Mouse (Mus musculus) brain, adult 2 months (tissue): Measurements from ENCODE around the gene Pkn1.
A peak's percentile ranks its signal among the peaks of the same experiment; 100 is the strongest.

Experiments used
- DNase-seq: peaks from one replicate; pipeline ENCODE4 v3.0.0; 2011; ENCODE audit warnings: low read depth, low spot score

Pkn1 gene

GRCm38 (mm10) chr8:83698661-83699453 lies at the start of gene Pkn1:
Gene Pkn1 (minus strand): TSS chr8:83699179.
- peak; percentile 89 for DNase-seq

DNA sequence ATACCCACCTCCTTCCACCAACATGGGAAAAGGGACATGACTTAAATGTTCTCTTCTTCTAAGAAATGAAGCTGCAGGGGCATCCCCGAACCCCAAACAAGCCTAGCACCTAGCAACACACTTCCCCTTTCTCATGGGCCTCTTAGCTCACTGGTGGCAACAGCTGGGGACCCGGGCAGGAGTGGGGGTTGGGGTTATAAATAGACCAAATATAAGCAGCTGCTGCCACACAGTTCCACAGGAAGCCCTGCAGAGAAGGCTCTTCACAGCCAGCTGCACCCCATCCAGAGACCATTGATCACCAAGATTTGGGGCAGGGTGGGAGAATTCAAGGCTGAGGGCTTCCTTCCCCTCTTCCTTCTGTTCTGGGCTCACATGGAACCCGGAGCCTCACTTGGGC lies 49.7 kb upstream of the Pkn1 start:
- DNase-seq = peak; percentile 43

GRCm38 (mm10) chr8:83747661-83748346 lies 48.8 kb upstream of the Pkn1 start:
- DNase-seq = peak; percentile 74

- no peak for DNase-seq
Measured at GRCm38 (mm10) chr8:83744070-83744469, 45.1 kb upstream of the Pkn1 start.

DNA sequence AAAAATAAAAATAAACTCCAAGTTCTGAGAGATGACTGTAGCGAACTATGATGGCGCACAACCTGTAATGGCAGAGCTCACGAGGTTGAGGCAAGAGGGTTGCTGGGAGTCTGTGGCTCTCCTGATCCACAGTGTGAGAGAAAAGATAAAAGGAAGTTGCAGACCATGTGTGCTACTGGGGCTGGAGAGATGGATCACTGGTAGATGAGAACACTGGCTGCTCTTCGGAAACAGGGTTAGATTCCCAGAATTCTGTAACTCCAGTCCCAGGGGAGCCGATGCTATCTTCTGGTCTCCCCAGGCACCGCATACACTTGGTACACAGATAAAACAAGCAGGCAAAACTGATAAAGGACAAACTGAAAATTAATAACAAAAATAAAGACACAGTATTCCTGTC lies 44.0 kb upstream of the Pkn1 start:
- no peak for DNase-seq

DNA sequence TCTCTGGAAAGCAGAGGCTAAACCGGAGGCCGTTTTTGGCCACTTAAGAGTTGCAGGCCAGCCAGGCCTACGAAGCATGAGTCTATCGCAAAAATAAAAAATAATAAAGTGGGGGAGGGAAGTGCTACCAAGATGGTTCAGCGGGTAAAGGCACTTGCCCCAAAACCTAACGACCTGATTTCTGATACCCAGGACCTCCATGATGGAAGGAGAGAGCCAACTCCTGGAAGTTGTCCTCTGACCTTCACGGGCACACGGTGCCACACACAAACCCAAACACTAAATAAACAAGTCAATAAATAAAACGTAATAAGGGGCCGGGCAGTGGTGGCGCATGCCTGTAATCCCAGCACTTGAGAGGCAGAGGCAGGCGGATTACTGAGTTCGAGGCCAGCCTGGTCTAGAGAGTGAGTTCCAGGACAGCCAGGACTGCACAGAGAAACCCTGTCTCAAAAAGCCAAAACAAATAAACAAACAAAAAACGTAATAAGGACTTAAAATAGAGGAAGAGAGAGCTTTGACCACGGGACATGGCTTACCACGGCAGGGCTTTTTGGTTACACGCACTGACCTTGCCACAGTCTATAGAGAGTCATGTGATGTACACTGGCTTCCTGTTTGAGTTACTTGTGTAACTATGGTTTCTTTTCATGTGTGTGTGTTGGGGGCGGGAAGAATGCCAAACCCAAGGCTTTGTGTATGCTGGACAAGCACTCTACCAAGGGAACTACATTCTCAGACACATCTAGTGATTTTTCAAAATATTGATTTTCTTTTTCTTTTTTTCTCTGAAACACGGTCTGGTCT lies 43.1 kb upstream of the Pkn1 start:
- DNase-seq = no peak

DNA sequence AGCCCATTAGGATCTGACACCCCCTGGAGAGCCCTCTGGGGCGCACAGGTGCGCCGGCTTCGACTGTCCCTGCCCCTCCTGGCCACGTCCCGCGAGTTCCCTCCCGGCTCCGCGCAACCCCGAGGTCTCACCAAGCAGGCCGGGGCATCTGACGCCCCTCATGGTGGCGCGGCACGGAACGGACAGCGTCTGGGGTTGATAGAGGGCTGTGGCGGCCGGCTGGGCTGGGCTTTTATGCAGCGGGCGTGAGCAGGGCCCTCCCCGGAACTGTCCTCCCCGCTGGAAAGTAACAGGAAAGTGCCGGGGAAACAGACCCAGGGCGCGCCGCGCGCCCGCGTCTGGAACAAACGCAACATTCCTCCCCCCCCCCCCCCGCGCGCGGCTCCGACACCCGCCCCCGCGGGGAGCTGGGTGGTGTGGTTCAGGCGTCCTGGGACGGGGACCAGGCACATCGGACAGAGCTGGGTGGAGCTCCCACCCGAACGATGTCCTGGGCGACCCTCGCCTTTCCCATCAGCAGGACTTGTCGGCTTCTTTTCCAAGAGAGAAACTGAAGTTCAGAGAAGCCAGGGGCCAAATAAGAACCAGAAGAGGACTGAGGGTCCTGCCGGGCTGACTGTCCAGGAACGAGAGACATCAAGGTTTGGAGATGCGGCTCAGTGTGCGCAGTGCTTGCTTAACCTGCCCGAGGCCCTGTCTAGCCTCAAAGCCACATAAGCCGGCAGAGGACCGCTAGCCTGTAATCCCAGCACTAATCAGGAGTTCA lies 42.2 kb upstream of the Pkn1 start, which contains the start of gene Adgre5:
Gene Adgre5, minus strand, starts transcription at position 351 of the 766 bp plus-strand sequence.
- DNase-seq = no peak

DNA sequence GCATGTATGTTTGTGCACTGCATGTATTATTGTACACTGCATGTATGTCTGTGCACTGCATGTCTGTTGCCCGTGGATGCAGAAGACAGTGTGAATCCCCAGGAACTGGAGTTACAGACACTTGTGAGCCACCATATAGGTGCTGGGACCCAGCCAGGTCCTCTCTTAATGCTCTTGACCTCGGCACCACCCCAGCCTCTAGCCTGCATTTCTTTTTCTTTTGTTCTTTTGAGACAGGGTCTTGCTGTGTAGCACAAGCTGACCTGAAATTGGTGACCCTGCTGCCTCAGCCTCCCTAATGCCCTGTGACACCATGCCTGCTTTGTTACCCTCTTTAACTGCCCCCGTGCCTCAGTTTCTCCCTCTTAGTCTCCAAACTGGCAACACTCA lies 41.6 kb upstream of the Pkn1 start:
- DNase-seq = no peak

GRCm38 (mm10) chr8:83739711-83740468 lies 40.9 kb upstream of the Pkn1 start:
- DNase-seq = no peak

GRCm38 (mm10) chr8:83738949-83739710 lies 40.2 kb upstream of the Pkn1 start:
- no peak for DNase-seq

DNA sequence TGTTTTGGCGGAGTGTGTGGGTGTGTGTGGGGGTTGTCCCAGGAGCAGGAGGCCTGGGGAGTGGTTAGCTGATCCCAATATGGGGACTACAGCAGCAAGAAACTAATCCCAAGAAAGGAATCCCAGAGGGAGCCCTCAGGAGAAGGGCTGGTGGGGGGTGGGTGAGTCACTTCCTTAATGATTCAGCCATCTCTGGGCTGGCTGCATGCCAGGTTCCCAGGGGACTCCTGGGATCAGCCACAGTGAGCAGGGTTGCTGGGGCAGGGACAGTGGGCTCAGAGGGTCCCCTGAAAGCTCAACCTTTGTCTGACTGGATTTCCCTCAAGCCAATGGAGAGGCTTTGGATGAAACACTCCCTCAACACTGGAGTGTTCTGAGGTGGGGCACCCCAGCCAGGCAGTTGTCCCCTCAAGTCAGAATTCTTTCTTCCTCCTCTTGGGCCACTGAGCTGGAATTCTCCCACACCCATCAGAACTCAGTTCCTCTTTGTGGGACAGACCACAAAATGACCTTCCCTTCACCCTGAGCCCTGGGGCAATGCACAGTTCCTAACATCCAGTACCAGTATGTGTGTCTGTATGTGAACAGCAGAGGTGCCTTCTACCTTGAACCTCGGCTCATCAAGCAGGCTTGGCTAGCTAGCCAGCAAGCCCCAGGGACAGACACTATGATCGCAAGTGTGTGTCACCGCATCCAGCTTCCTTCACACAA lies 39.0 kb upstream of the Pkn1 start:
- peak; percentile 57 for DNase-seq

DNA sequence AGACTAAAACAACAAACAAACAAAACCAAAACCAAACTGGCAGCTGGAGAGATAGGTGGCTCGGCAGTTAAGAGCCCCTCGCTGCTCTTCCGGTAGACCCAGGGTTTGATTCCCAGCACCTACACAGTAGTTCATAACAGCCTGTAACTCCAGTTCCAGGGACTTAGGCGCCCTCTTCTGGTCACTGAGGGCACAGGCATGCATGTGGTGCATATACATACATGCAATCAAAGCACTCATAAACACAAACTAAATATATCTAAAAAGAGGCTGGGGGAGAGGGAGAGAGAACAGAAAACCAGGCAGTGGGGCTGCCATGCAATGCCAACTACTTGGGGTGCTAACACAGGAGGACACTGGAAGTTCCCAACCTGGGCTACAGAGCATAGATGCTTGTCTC lies 38.4 kb upstream of the Pkn1 start:
- no peak for DNase-seq

GRCm38 (mm10) chr8:83736681-83737080 lies 37.7 kb upstream of the Pkn1 start:
- no peak for DNase-seq

DNA sequence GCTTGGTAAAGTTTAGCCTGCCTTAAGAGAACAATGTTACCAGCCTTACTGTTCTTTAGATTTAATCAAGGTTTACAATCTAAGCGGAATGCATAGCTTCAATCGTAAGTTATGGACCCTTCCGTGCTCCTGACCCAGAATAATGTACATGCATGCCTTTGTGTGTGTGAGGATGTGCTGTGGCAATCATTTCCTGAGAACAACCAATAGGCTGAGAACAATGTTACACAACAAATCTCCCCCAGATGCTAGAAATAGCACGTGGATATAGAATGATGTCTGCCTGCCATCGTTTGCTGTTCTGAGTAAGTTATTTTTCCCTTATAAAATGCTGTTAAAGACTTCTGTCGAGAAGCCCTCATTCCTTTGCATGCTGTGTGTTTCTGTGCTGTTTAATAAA lies 33.9 kb upstream of the Pkn1 start:
- no peak for DNase-seq

- DNase-seq = no peak
Measured at GRCm38 (mm10) chr8:83731906-83732305, 32.9 kb upstream of the Pkn1 start.

DNA sequence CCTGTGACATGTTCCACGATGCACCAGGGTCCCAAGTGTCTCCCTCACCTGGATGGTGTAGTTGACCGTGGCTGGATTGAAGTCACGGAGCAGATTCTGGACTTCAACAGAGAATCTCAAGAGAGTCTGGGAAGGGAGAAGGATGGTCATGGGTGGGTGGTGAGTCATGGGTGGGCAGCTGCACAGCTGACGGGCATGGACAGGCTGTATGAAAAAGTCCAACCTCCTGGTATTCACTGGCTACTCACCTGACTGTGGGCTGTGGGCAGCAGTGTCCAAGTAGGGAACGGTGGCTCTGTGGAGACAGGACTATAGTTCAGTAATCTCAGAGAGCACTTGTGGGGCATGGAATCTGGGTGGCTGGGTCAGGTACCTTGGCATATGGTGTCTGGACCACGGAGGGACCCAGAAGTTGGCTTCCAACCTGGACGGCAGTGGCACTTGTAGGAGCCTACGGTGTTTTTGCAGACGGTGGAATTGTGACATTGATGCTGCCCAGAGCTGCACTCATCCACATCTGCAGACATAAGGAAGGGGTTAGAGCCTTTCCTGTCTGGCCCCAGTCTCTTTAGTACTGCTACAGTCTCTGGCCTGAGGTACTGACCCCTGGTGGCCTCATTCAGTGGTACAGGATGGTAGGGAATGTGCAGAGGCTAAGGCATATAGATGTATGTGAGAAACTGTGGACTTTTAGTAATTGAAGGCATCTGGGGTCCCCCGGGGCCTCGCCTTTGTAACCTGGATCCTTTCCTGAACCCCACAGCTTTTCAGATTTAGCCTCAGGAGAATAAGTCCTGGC lies 30.2 kb upstream of the Pkn1 start:
- DNase-seq = no peak

- DNase-seq = no peak
Measured at GRCm38 (mm10) chr8:83725521-83726102, 26.6 kb upstream of the Pkn1 start.
